Mouse (Mus musculus) ES-E14 (cell line): ENCODE data around the gene Zfp414.

Experiments used
- CHD2 ChIP-seq: IDR thresholded peaks from 2 replicates; pipeline ENCODE4 v1.6.1; 2014; ENCODE audit warnings: mild to moderate bottlenecking, low read depth, low read length, inconsistent platforms
- MAFK ChIP-seq: IDR thresholded peaks from 2 replicates; pipeline ENCODE4 v1.6.1; 2014; ENCODE audit warnings: mild to moderate bottlenecking, low read depth, low read length, inconsistent platforms; ENCODE audit not compliant: insufficient read depth
- ZNF384 ChIP-seq: IDR thresholded peaks from 2 replicates; pipeline ENCODE4 v1.6.1; 2012; ENCODE audit warnings: low read depth, low read length, inconsistent platforms

DNA sequence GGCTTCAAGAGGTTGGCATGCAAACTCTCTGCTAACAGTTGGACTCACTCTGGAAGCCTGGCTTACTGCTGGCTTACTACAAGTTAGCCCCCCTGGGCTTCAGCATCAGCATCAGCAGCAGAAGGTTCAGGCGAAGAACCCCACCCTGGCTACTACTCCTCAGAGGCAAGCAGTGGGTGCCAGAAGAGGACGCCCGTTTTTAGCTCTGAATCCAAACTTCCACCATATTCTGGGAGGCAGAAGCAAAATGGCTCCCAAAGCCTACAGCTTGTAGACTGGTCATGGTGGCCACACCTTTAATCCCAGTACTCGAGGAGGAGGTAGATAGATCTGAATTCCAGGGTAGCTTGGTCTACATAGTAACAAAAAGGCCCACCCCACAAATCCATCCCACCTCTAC lies 15.2 kb downstream of the Zfp414 start:
- TF ChIP-seq MAFK (no peak), CHD2 (no peak), ZNF384 (no peak)
